Mouse (Mus musculus) 416B (cell line): ENCODE measurements around the gene Olfr883.

ENCODE experiments used
- DNase-seq: peaks from one replicate; pipeline ENCODE4 v3.0.0; 2011; ENCODE audit warnings: low read depth

Gene Olfr883

DNA sequence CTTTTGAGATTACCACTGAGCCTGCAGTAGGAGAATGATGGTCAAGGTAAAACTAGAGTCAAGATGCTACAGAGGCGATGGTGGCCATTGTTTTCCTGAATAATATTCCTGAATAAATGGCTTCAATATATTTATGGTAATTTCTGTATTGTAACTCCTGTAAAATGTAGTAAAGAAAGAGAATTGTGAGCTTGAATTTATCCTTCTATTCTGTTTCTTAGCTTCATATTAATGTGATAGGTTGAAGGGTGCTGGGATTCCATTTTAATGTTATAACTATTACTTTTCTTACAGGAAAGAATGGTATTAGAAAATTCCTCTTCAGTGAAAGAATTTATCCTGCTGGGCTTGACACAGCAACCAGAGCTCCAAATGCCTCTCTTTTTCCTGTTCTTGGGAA, at the start of gene Olfr883:
Olfr883 (plus strand) TSS at position 301 of the 400 bp plus-strand sequence.
- DNase-seq, result no peak

DNA sequence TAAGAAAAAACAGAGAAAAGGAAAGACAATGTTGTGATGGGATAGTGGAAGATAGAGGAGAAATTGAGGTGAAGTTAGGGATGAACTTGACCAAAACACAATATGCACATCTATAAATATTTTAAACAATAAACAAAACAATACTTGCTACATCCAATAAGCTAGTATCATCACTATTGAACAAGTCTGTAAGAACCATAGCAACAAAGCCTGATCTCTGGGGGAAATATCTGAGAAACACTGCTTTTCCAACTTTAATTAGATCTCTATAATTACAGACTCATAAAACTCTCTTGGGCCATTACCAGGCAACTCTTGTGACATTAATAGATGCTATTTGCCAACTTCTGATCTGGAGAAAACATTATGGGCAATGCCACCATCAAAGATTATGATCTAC, 34.1 kb upstream of the Olfr883 start, which contains the start of gene Olfr881:
Olfr881 (plus strand) TSS at position 301 of the 400 bp plus-strand sequence.
- DNase-seq, result no peak

DNA sequence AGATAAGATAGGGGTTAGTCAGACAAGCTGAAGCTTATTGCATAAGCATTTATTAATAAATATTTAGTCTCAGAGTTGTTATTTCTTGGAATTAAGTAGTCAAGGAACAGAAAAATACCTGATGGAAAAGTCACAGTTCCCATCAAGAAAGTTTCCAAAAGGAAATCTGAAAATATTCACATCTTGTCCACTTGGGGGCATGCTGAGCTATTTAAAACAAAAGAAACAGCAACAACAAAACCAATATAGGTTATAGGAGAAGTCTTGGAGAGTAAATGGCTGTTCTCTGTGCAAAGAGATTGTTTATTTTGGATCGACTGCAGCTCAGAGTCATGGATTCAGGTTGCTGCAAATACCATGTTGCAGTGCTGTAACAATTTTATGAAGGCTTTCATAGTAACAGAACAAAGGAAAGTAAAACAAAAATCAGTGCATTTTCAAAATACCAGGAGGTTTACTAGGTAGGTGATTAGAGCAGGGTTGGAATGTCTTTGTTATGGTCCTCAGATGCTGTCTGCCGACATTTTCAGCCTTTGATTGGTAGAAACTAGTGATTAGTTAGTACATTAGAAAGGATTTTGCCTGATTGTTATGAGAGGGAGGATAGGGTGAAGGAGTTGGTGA, 26.9 kb upstream of the Olfr883 start:
- peak; percentile 19 for DNase-seq

DNA sequence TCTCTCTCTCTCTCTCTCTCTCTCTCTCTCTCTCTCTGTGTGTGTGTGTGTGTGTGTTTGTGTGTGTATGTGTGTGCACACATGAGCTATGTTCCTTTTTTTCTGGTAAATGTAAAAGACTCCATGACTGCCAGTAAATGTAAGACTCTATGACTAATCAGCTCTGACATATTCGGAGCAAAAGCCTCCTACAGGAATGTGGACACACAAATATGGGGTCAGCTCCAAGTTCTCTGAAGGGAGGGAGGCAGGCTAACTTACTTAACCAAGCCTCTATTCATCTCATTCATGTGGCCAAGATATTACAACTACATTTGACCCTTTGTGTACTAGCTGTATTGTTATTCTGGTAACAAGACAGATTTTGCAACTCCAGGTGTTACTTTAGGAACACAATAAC, 25.6 kb upstream of the Olfr883 start:
- DNase-seq, result no peak

DNA sequence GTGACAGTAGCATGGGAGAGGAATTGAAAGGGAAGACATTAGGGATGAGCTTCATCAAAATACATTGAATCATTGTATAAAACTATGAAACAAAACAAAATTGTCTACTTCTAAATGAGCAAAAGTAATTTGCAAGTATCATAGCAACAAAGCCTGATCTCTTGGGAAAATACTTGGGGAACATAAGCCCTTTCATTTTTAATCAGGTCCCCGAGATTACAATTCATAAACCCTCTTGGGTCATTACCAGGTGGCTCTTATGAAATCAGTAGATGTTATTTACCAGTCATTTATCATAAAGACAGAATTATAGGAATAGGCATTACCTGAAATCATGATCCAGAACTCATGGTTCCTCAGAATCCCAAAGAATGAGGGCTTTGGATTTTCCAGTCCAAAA, 20.6 kb downstream of the Olfr883 start, which contains the start of gene Olfr884:
Olfr884 (plus strand) TSS at position 301 of the 400 bp plus-strand sequence.
- no peak for DNase-seq

DNA sequence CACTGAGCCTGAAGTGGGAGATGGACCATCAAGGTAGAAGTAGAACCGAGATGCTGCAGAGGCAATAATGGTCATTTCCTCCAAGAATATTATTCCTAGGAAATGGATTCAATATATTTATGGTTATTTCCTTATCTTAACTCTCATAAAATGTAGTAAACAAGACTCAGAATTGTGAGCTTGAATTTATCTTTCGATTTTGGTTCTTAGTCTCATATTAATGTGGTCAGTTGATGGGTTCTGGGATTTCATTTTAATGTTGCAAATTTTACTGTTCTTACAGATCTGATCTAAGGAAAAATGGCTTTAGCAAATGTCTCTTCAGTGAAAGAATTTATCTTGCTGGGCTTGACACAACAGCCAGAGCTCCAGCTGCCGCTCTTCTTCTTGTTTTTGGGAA, 35.4 kb downstream of the Olfr883 start, which contains the start of gene Olfr885:
Olfr885 (plus strand) TSS at position 301 of the 400 bp plus-strand sequence.
- DNase-seq, result no peak
